Mouse (Mus musculus): ENCODE results near the gene Sept7. TPM values are rescaled to one million over a fixed set of nuclear protein-coding genes. Genes with fewer than 3 reads are reported as not detected.
"Not testable (repeated sequence)": the region's sequence is repeated elsewhere in the genome, so short reads cannot be mapped to it uniquely, and the experiment has no call there.

Sept7 gene
- polyA plus RNA-seq, 1 experiment: 10.9 TPM

DNA sequence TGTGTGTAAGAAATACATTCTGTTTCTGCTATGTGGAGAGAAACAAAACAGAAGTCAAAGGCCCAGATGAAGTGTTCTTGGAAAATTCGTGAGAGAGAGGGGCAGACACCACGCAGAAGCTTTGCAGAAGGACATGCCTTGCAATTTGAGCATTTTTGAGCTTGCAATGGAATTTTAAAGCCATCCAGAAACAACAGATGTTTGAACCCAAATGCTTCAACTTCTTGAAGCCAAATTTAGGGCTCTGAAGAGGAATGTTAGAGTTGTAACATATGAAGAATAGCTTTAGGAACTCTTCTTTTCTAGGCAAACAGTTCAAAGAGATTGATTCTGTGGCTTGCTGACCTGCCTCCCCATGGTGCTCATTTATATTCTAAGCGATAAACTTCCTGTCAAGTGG is 33.3 kb upstream of the Sept7 start:
- DNase-seq: peak; percentile 61
- Histone ChIP-seq H3K27me3 (replicated peaks; ENCODE audit: control insufficient read depth, insufficient read depth, low read length) (no peaks in the 10 kb centered on the region), H3K36me3 (ENCODE audit: control insufficient read depth, insufficient read depth, low read length) (no peaks in the 10 kb centered on the region), H3K27ac (ENCODE audit: insufficient read depth, low read depth, low read length) (no peak overlapping the region), H3K4me1 (ENCODE audit: control insufficient read depth, insufficient read depth, low read length) (peaks cover 3% of the 10 kb centered on the region; the same call in 1 of the 2 replicates), H3K4me3 (ENCODE audit: insufficient read depth, low read depth, low read length) (no peak overlapping the region)
- TF ChIP-seq POLR2A (IDR thresholded peaks at IDR 0.05; ENCODE audit: low read depth, low read length): no peak
- TF ChIP-seq CTCF (conservative IDR thresholded peaks at IDR 0.05; ENCODE audit: insufficient read depth, insufficient read length, low read depth, low read length): no peak
- WGBS: 65% methylated on average over 3 of the region's 3 CpGs

- no peak for DNase-seq
- peaks cover 3% of the 10 kb centered on the region; the same call in 1 of the 2 replicates for H3K4me1 ChIP-seq (ENCODE audit: control insufficient read depth, insufficient read depth, low read length)
- WGBS: 64% methylated on average over 5 of the region's 5 CpGs
- H3K27me3 ChIP-seq (replicated peaks; ENCODE audit: control insufficient read depth, insufficient read depth, low read length): no peaks in the 10 kb centered on the region
- H3K4me3 ChIP-seq (ENCODE audit: insufficient read depth, low read depth, low read length): no peak overlapping the region
- H3K27ac ChIP-seq (ENCODE audit: insufficient read depth, low read depth, low read length): no peak overlapping the region
- H3K36me3 ChIP-seq (ENCODE audit: control insufficient read depth, insufficient read depth, low read length): no peaks in the 10 kb centered on the region
- TF ChIP-seq POLR2A (IDR thresholded peaks at IDR 0.05; ENCODE audit: low read depth, low read length) (no peak), CTCF (conservative IDR thresholded peaks at IDR 0.05; ENCODE audit: insufficient read depth, insufficient read length, low read depth, low read length) (no peak)
Observed at GRCm38 (mm10) chr9:25219882-25220281, 32.4 kb upstream of the Sept7 start.

DNA sequence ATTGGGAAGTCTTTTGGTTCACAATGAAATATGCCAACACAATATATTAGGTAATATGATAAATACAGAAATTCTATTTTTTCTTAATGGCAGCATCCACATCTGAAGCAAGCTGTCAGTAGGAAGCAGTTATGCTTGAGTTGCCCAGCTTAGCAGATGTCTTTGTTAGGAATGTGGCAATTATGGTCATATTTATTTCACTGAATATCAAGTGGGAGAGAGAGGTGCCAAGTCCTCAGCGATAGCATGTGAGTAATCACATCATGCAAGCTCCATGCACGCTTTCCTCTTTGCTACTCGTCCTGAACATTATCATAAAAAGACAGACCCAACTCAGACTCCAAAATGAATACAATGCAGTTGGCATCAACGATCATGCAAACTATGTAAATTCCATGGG is 27.3 kb upstream of the Sept7 start:
- DNase-seq: no peak
- WGBS: 81% methylated on average over 4 of the region's 4 CpGs
- no peaks in the 10 kb centered on the region for H3K36me3 ChIP-seq (ENCODE audit: control insufficient read depth, insufficient read depth, low read length)
- no peaks in the 10 kb centered on the region for H3K4me1 ChIP-seq (ENCODE audit: control insufficient read depth, insufficient read depth, low read length)
- no peak overlapping the region for H3K27ac ChIP-seq (ENCODE audit: insufficient read depth, low read depth, low read length)
- H3K4me3 ChIP-seq (ENCODE audit: insufficient read depth, low read depth, low read length): no peak overlapping the region
- no peak for TF ChIP-seq CTCF (conservative IDR thresholded peaks at IDR 0.05; ENCODE audit: insufficient read depth, insufficient read length, low read depth, low read length)
- no peak for TF ChIP-seq POLR2A (IDR thresholded peaks at IDR 0.05; ENCODE audit: low read depth, low read length)
- no peaks in the 10 kb centered on the region for H3K27me3 ChIP-seq (replicated peaks; ENCODE audit: control insufficient read depth, insufficient read depth, low read length)

DNA sequence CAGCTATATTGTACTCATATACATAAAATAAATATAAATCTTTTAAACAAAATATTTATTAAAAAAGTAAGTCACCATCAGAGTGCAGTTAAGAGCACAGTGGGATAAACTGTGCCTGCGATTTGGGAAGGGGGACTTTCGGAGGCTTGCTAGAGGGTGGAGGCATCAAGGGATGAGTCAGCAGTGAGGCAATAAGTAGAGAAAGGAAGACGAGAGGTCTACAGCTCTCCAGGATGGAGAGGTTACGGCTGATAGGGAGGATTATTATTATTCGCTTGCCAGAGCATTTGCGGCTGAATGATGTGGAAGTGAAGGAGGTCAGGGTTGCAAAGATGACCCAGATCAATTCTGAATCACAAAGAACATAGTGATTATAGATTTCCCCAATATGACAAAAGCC is 22.5 kb upstream of the Sept7 start:
- WGBS: 86% methylated on average over 6 of the region's 6 CpGs
- no peak overlapping the region for H3K4me3 ChIP-seq (ENCODE audit: insufficient read depth, low read depth, low read length)
- no peaks in the 10 kb centered on the region for H3K27me3 ChIP-seq (replicated peaks; ENCODE audit: control insufficient read depth, insufficient read depth, low read length)
- no peak overlapping the region for H3K27ac ChIP-seq (ENCODE audit: insufficient read depth, low read depth, low read length)
- no peak for DNase-seq
- TF ChIP-seq POLR2A (IDR thresholded peaks at IDR 0.05; ENCODE audit: low read depth, low read length) (no peak), CTCF (conservative IDR thresholded peaks at IDR 0.05; ENCODE audit: insufficient read depth, insufficient read length, low read depth, low read length) (no peak)
- no peaks in the 10 kb centered on the region for H3K4me1 ChIP-seq (ENCODE audit: control insufficient read depth, insufficient read depth, low read length)
- no peaks in the 10 kb centered on the region for H3K36me3 ChIP-seq (ENCODE audit: control insufficient read depth, insufficient read depth, low read length)

DNA sequence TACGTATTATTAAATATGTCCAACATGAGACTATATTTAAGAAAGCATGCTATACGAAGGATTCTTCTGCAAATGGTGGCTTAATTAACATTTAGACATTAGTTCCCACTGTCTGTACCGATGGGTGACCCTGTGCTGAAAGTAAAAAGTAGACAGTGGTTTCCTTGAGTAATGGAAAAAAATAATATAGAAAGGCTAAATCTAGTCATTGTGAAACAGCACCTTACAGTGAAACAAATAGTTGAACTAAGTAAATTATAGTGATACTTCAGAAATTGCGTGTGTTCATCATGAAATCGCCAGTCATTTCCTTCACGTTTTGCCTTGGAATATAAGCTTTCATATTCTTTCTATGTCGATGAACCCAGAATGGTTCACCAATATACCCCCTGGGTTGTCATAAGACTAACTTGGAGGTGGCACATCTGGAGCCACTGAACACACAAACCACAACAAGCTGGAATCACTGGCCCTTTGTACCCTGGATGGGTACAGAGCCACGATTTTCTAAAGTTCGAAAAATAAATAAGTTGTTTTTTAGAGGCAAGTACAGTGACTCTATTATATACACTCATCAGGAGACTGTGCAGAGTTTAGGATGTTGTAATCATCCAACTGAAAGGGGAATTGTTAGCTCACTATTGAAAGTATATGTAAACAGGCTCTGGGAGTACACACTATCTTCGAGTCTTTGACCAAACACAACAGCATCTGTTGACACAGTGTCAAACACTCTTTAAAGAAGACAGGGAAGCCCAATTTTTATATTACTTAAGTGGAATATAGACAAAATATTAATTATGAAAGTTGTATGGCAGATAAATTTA is 21.8 kb upstream of the Sept7 start:
- Histone ChIP-seq H3K4me1 (ENCODE audit: control insufficient read depth, insufficient read depth, low read length) (no peaks in the 10 kb centered on the region), H3K4me3 (ENCODE audit: insufficient read depth, low read depth, low read length) (no peak overlapping the region), H3K27ac (ENCODE audit: insufficient read depth, low read depth, low read length) (no peak overlapping the region), H3K36me3 (ENCODE audit: control insufficient read depth, insufficient read depth, low read length) (no peaks in the 10 kb centered on the region), H3K27me3 (replicated peaks; ENCODE audit: control insufficient read depth, insufficient read depth, low read length) (no peaks in the 10 kb centered on the region)
- TF ChIP-seq CTCF (conservative IDR thresholded peaks at IDR 0.05; ENCODE audit: insufficient read depth, insufficient read length, low read depth, low read length) (no peak), POLR2A (IDR thresholded peaks at IDR 0.05; ENCODE audit: low read depth, low read length) (no peak)
- no peak for DNase-seq
- 93% methylated on average over 10 of the region's 10 CpGs for WGBS

DNA sequence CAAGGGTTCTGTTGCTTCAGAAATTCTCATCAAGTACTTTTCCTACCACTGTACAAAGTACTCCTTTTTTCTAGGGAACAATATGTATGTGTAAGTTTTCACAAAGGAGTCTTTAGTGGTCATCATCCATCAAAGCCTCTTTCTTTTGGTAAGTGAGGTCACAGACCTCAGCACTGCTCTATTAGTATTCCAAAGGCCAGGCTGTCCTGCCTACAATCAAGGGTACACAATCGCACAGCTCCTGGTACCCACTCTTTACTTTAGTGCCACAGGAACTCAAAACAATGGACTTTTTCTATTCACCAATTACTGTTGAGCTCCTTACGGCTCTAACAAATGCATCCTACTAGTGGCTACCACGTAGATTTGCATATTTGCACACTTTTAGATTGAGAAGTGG is 11.2 kb upstream of the Sept7 start:
- Histone ChIP-seq H3K27ac (ENCODE audit: insufficient read depth, low read depth, low read length) (no peak overlapping the region), H3K4me1 (ENCODE audit: control insufficient read depth, insufficient read depth, low read length) (no peaks in the 10 kb centered on the region), H3K4me3 (ENCODE audit: insufficient read depth, low read depth, low read length) (no peak overlapping the region), H3K27me3 (replicated peaks; ENCODE audit: control insufficient read depth, insufficient read depth, low read length) (no peaks in the 10 kb centered on the region), H3K36me3 (ENCODE audit: control insufficient read depth, insufficient read depth, low read length) (no peaks in the 10 kb centered on the region)
- no peak for DNase-seq
- TF ChIP-seq CTCF (conservative IDR thresholded peaks at IDR 0.05; ENCODE audit: insufficient read depth, insufficient read length, low read depth, low read length) (no peak), POLR2A (IDR thresholded peaks at IDR 0.05; ENCODE audit: low read depth, low read length) (no peak)
- 85% methylated on average over 3 of the region's 3 CpGs for WGBS

- not testable (repeated sequence) for H3K36me3 ChIP-seq (ENCODE audit: control insufficient read depth, insufficient read depth, low read length); H3K27ac ChIP-seq (ENCODE audit: insufficient read depth, low read depth, low read length); H3K27me3 ChIP-seq (replicated peaks; ENCODE audit: control insufficient read depth, insufficient read depth, low read length); DNase-seq; H3K4me3 ChIP-seq (ENCODE audit: insufficient read depth, low read depth, low read length); H3K4me1 ChIP-seq (ENCODE audit: control insufficient read depth, insufficient read depth, low read length)
- WGBS: 93% methylated on average over 5 of the region's 5 CpGs
Observed at GRCm38 (mm10) chr9:25241783-25242182, 10.5 kb upstream of the Sept7 start.
